Mouse (Mus musculus): ENCODE measurements around the gene Rptor.

Gene Rptor

GRCm38 (mm10) chr11:119781726-119782125 lies 179.0 kb downstream of the Rptor start:
- DNase-seq (ENCODE audit: low read depth, low spot score) = no peak

- no peak for DNase-seq (ENCODE audit: low read depth, low spot score)
Observed at GRCm38 (mm10) chr11:119783653-119784052, 180.9 kb downstream of the Rptor start.

- DNase-seq (ENCODE audit: low read depth, low spot score) = no peak
Observed at GRCm38 (mm10) chr11:119784672-119785341, 182.1 kb downstream of the Rptor start.

GRCm38 (mm10) chr11:119785661-119786384 lies 183.1 kb downstream of the Rptor start:
- DNase-seq (ENCODE audit: low read depth, low spot score) = no peak

DNA sequence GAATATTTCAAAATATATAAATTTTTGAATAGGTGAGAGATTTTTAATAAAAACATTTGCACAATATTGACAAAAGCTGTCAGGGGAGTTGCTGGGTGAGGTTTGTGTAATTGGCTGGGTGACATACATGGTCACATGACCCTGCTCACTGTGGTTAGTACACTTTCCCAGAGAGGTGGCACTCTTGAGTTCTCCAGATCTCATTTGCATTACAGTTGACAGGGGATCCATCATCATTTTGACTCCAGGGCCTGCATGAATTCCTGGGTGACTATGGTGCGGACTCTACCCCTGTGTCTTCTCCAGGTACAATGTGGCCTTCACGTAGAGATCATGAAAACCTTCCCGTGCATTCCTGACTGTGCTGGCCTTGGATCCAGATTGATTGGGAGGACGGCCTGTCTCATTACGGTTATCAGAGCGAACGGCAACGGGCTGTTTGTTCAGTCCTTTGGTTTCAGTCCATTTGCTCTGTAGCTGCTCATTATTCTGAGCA lies 183.7 kb downstream of the Rptor start:
- no peak for DNase-seq (ENCODE audit: low read depth, low spot score)

GRCm38 (mm10) chr11:119788488-119788887 lies 185.8 kb downstream of the Rptor start:
- DNase-seq (ENCODE audit: low read depth, low spot score) = no peak

DNA sequence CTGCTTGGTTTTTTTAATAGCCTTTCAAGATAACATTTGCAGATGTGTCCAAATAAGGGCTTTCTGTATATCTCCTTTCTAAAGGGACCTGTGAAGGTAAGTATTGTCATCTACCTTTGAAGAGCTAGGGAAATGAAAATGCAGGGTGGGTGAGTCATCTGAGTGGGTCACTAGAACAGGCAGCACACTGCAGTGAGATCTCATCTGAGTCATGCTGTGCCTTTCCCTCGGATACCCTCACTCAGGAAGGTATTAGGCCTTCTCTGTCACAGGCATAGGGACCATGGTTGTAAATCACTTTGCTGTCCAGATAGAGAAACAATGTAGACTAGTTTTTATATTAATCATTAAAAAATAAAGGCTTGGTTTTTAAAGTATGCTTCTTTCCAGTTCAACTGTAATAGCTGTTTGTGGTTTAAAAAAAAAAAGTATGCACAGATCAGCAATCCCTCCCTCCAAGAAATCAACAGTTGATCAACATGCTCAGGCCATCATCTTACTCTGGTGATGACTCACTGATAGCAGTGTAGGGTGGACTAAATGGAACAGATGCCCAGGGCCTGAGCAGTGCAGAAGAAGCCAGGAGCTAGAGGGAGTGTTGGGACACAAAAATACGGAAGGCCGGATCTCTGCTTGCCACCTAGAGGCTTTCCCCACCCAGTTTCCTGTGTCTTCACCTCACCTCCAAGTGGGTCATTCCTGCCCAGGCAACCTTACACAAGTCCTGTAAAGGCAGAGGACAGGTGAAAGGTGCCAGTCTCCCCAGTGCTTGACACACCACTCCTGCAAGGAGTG lies 186.4 kb downstream of the Rptor start:
- no peak for DNase-seq (ENCODE audit: low read depth, low spot score)

DNA sequence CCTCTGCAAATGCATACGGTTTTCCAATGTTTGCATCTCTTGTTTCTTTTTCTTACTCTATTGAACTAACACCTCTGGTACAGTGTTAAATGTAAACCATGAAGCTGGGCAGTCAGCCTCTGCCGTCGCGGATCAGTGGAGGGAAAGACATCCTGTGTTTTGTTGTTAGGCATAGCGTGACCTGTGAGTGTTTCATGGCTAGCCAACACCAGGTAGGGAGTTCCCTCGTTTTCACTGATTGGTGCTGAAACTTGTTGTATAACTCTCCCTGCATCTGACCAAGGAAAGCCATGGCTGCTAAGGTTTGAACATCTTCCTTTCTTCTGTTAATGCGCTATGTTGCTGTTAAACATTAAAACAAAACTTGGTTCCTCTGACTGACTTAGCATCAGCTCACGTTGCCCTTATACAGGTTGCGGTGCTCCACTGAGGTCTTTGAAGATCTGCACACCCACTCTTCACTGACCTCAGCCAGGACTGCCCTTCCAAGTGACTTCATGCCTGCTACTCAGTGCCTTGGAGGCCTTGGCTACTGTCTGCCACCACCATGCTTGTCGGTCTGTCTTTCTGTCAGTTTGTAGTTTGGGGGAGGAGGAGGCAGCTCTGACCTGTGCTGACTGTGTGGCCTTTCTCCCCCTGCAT lies 189.3 kb downstream of the Rptor start:
- no peak for DNase-seq (ENCODE audit: low read depth, low spot score)

GRCm38 (mm10) chr11:119793378-119793777 lies 190.7 kb downstream of the Rptor start:
- no peak for DNase-seq (ENCODE audit: low read depth, low spot score)

GRCm38 (mm10) chr11:119794020-119794419 lies 191.3 kb downstream of the Rptor start:
- DNase-seq (ENCODE audit: low read depth, low spot score) = no peak

DNA sequence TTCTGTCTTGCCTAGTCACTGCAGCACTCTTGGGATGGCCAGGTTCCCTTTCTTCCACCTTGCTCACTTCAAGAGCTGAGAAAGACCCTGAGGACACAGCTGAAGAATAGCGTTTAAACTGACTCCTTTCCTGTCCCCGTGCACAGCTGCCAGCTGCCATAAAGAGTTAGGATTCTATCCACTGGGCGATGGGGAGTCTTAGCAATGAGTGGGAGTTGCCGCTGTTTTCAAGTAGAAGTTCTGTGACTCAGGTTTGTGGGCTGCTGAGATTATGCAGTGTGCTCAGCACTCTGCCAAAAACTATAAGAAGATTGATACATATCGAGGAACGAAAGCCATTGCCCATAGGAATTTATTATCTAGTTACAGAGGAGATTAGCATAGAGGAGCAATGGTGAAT lies 192.0 kb downstream of the Rptor start:
- DNase-seq (ENCODE audit: low read depth, low spot score) = no peak

DNA sequence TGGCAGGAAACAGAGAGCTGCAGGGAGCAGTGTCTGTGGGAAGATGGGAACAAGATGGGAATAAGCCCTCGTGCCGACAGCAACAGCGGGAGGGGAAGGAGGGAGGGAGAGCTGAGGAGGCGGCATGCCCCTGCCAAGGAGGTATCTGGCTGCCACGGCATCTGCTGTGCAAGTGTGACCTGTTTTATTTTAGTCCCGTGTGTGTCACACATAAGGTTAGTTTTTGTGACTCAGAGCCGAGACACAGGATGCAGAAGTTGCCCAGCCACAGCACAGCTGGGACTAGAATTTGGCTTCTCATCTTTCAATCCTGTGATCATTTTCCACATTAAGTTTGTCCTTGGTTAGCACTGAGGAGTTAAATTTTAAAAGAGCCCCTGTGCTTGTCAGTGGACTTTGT lies 193.7 kb downstream of the Rptor start:
- DNase-seq (ENCODE audit: low read depth, low spot score) = no peak

DNA sequence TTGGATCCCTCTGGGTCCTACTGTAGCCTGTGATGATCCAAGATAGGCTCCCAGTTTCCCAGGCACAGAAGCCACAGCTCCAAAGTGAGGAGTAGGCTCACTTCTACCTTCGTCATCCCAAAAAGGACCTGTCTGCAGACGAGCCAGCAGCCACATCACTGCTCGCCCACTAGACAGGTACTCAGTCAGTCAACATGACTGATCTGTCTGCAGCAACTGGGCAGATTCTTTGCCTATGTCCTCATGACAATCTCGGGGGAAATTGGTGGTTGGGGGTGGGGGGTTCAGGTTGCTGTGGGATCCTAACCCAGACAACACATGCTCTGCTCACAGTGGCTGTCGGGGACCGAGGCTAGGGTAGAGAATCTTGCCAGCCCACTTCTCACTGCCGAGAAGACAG lies 194.1 kb downstream of the Rptor start:
- DNase-seq (ENCODE audit: low read depth, low spot score) = no peak

DNA sequence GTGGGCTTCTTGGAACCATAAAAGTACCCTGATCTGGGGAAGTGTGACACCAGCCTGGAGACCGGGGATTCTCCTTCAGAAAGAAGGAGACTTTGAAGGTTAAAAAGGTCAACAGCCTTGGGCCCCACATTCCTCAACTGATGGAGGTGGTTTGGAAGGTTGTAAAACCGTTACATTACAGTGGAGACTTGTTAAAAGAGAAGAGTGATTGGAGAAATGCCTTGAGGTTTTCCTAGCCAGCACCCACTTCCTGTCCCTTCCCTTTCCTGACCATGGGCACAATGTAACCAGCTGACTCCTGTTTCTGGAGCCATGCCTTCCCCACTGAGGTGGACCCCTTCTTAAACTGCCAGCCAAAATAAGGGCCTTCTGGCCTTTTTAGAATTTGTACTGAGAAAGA lies 196.8 kb downstream of the Rptor start:
- no peak for DNase-seq (ENCODE audit: low read depth, low spot score)

DNA sequence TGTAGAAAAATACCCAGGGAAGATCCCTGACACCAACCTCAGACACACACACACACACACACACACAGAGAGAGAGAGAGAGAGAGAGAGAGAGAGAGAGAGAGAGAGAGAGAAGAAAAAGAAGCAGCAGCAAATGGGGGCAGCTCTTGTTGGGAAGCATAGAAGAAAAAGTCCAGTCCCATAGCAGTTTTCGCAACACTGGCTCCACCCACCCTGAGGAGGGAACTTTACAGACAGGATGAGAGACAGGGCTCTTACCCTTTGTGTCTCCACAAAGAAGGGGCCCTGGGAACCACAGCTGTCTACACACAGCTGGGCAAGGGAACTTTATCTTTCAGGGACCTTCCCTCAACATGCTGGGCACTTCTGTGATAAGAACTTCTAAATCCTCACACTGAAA lies 199.2 kb downstream of the Rptor start:
- no peak for DNase-seq (ENCODE audit: low read depth, low spot score)

DNA sequence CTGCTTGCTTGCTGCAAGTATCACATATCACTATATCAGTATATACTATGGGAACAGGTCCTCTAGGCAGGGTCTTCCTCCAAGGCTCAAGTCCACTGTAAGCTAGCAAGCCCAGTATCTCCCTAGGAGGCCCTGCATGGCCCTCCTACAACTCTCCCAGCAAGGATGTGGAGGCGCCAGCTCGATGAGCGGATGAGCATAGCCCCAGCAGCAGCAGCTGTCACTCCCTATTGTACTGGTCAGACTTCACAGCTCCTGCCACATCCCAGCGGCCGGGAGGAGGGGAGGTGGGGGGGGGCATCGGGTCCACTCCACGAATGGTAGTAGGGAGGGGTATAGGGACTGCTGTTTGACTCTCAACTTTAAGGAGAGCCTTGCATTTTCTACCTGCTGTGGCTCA lies 200.2 kb downstream of the Rptor start:
- DNase-seq (ENCODE audit: low read depth, low spot score) = no peak

GRCm38 (mm10) chr11:119804392-119804791 lies 201.7 kb downstream of the Rptor start:
- no peak for DNase-seq (ENCODE audit: low read depth, low spot score)

GRCm38 (mm10) chr11:119805112-119805750 lies 202.5 kb downstream of the Rptor start:
- DNase-seq (ENCODE audit: low read depth, low spot score) = no peak

DNA sequence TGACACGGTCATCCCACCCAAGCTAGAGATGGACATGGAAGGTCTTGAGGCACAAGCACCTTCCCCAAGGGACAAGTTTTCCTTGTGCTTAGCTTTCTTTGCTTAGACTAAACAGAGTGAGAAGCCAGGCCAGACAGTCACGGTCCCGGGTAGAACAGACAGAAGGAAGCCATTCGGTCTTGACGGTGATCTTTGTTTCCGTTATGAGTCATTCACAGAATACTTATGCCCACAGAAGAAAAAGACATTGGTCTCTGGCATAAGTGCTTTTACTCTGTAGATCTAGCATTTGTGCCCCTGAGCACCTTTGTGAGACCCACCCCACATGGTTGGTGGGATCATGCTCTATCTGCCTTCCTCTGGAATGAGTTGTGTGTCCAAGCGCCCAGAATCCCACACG lies 203.8 kb downstream of the Rptor start:
- DNase-seq (ENCODE audit: low read depth, low spot score) = no peak

DNA sequence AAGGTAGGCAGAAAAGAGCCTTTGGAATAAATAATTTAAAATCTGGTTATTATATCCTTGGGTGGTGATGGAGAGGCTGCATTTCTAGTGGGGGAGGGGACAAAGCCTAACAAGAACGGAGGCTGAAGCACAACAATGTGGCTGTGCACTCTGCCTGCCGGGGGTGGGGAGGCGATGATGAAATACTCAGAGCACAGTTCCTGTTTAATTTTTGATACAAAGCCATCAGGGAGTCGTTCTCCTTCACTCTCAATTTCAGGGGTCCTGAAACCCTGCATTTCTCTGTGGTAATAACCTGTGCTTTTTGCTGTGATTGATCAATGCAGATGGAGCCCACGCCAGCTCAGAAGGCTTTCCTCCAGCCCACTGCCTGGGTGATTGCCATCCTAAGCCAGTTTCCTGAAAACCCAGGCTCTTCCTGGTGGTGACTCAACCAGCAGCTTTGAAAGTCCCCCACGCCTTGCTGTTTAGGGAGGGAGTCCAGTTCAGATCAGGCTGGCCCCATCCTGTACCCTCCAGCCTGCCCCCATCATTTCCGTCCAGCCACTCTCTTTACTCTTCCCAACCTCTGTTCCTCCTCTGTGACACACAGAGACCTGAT lies 204.8 kb downstream of the Rptor start:
- no peak for DNase-seq (ENCODE audit: low read depth, low spot score)

All from embryo, embryonic 11.5 days (tissue).